Mouse (Mus musculus) liver, adult 2 months (tissue): ENCODE measurements around the gene Zdhhc5.

ENCODE experiments used
- CTCF ChIP-seq: fragments of 200-500 bp; IDR thresholded peaks from 2 replicates; pipeline ENCODE4 v1.5.1; 2011; ENCODE audit warnings: low read depth, low read length, control low read depth
- POLR2A ChIP-seq: fragments of 200-500 bp; IDR thresholded peaks from 2 replicates; pipeline ENCODE4 v1.6.1; 2011; ENCODE audit warnings: low read length, control low read depth; ENCODE audit not compliant: insufficient read depth; ENCODE audit errors: extremely low read depth

GRCm38 (mm10) chr2:84679016-84679415 lies 36.0 kb downstream of the Zdhhc5 start, which contains the start of gene Tmx2:
- TF ChIP-seq POLR2A, result no peak
- no peak for TF ChIP-seq CTCF
